Mouse (Mus musculus) E14TG2a.4 (cell line): Measurements from ENCODE around the gene Zfp64.

Experiments used
- CTCF ChIP-seq: conservative IDR thresholded peaks from 2 replicates; pipeline ENCODE4 v1.5.1; 2014; ENCODE audit warnings: low read length
- POU5F1 ChIP-seq: IDR thresholded peaks from 2 replicates; pipeline ENCODE4 v1.6.1; 2014; ENCODE audit warnings: low read length, borderline replicate concordance

DNA sequence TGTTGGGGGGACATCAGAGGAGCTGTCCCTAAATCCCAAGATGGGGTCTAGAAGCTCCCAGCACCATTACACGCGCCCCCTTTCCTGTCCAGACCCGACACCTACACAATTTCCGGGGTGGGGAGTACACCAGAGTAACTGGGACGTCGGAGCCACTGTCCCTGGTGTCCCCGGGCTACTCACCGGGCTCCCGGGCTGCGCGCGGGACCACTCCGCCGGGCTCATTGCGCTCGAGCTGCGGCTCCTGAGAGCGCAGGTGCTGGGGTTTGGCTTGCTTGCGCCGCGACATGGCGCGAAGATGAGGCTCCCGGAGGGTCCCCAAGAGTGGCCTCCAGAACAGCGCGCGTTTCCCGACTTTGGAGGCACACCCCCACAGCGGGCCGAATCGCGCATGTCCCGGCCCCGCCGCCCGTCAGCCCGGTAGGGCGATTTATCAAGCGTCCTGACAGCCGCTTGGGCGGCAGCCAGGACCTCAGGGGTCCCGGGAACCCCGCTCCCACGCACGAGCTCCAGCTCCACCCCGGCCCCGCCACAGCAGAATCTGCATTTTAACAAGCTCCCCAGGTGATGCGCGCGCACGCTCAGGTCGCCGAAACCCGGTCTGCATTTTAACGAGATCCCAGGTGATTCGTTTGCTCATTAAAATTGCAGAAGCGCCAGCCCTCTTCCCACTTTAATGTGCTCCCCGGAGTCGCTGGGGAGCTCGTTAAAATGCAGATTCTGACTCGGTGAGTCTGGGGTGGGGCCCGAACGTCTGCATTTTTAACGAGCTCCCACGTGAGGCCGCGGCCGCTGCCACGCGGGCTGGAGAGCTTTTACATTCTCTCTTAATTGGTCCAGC is 43.1 kb downstream of the Zfp64 start:
- TF ChIP-seq CTCF (no peak), POU5F1 (no peak)
